Mouse (Mus musculus): ENCODE results near the gene Plekhb1. TPM values are rescaled to one million over a fixed set of nuclear protein-coding genes. Genes with fewer than 3 reads are reported as not detected.

Plekhb1 gene
- total RNA-seq, 1 experiment, result 4.4 TPM

DNA sequence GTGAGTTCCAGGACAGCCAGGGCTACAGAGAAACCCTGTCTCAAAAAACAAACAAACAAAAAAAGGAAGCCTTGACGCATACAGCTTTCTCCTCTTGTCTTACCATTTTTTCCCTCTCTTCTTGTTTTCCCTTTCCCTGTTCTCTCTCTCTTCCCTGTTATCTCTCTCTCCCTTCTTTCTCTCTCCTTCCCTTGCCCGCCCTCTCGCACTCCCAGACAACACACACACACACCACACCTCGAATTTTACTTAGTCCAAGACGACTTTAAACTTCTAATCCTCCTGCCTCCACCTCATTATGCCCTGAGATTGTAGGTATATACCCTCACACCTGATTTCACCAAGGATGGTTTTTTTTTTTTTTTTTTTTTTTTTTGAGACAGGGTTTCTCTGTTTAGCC lies 21.9 kb upstream of the Plekhb1 start:
- H3K9me3 ChIP-seq (ENCODE audit: control insufficient read depth, insufficient read depth, low read depth, low read length), result no peaks in the 10 kb centered on the region
- in situ Hi-C loops (cut with MboI; ENCODE audit: low sequenced_read_pairs in 2 of 2, unreplicated experiment in 2 of 2), result no loop called here
- no peak overlapping the region for H3K27ac ChIP-seq (ENCODE audit: insufficient read depth, low read depth, low read length, poor library complexity, severe bottlenecking)

DNA sequence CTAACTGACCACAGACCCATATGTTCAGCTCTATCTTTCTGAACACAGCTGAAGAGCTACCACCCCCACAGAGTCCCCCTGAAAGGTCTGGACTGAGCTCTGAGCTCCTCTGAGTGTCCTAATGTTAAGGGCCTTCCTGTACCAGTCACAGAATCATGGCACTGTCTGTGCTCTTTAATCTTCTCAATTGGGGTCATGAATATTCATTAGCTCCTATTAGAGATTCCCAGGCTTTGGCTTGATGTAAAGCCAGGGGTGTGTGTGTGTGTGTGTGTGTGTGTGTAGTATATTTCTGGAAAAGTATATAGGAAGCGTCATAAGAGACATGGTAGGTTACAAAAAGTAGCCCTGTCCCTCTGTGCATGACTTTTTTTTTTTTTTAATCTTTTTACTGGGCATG lies 21.0 kb upstream of the Plekhb1 start:
- TF ChIP-seq CHD2 (IDR thresholded peaks at IDR 0.05; ENCODE audit: low read depth, low read length), result no peak
- no peak for TF ChIP-seq MAFK (IDR thresholded peaks at IDR 0.05; ENCODE audit: insufficient read depth, low read depth, low read length)
- no peak for TF ChIP-seq HCFC1 (IDR thresholded peaks at IDR 0.05; ENCODE audit: borderline replicate concordance, insufficient read depth, low read length)
- no peak for TF ChIP-seq ZC3H11A (IDR thresholded peaks at IDR 0.05; ENCODE audit: borderline replicate concordance, low read depth, low read length)
- no peak for TF ChIP-seq ZNF384 (IDR thresholded peaks at IDR 0.05; ENCODE audit: low read depth, low read length)
- in situ Hi-C loops (cut with MboI; ENCODE audit: low sequenced_read_pairs in 2 of 2, unreplicated experiment in 2 of 2), result no loop called here
- H3K27ac ChIP-seq (ENCODE audit: insufficient read depth, low read depth, low read length, poor library complexity, severe bottlenecking), result no peak overlapping the region
- no peaks in the 10 kb centered on the region for H3K9me3 ChIP-seq (ENCODE audit: control insufficient read depth, insufficient read depth, low read depth, low read length)
- H3K9ac ChIP-seq (ENCODE audit: insufficient read depth, low read depth, low read length, poor library complexity, severe bottlenecking), result no peak overlapping the region
- H3K4me3 ChIP-seq (ENCODE audit: insufficient read depth in 1 of 2, low read depth in 1 of 2, low read length in 2 of 2, poor library complexity in 1 of 2, severe bottlenecking in 1 of 2), result no peak overlapping the region
- no peak for DNase-seq (ENCODE audit: low read depth, low spot score)
- peaks cover 3 to 6% of the 10 kb centered on the region in 2 experiments; a peak in 1 of 4 replicates for H3K4me1 ChIP-seq (ENCODE audit: control insufficient read depth in 2 of 2, insufficient read depth in 2 of 2, low read length in 2 of 2, poor library complexity in 1 of 2)
- H3K36me3 ChIP-seq (ENCODE audit: control insufficient read depth, insufficient read depth, low read length, poor library complexity, severe bottlenecking), result no peaks in the 10 kb centered on the region; the same call in 1 of the 2 replicates

More for the DNA sequence above, 21.9 kb upstream of the Plekhb1 start:
- H3K9ac ChIP-seq (ENCODE audit: insufficient read depth, low read depth, low read length, poor library complexity, severe bottlenecking), result no peak overlapping the region
- peaks cover 3 to 5% of the 10 kb centered on the region in 2 experiments; a peak in 1 of 4 replicates for H3K4me1 ChIP-seq (ENCODE audit: control insufficient read depth in 2 of 2, insufficient read depth in 2 of 2, low read length in 2 of 2, poor library complexity in 1 of 2)
- DNase-seq (ENCODE audit: low read depth, low spot score), result no peak
- TF ChIP-seq MAFK (IDR thresholded peaks at IDR 0.05; ENCODE audit: insufficient read depth, low read depth, low read length) (no peak), ZC3H11A (IDR thresholded peaks at IDR 0.05; ENCODE audit: borderline replicate concordance, low read depth, low read length) (no peak), HCFC1 (IDR thresholded peaks at IDR 0.05; ENCODE audit: borderline replicate concordance, insufficient read depth, low read length) (no peak), ZNF384 (IDR thresholded peaks at IDR 0.05; ENCODE audit: low read depth, low read length) (no peak), CHD2 (IDR thresholded peaks at IDR 0.05; ENCODE audit: low read depth, low read length) (no peak)
- H3K4me3 ChIP-seq (ENCODE audit: insufficient read depth in 1 of 2, low read depth in 1 of 2, low read length in 2 of 2, poor library complexity in 1 of 2, severe bottlenecking in 1 of 2), result no peak overlapping the region
- no peaks in the 10 kb centered on the region; the same call in 1 of the 2 replicates for H3K36me3 ChIP-seq (ENCODE audit: control insufficient read depth, insufficient read depth, low read length, poor library complexity, severe bottlenecking)

DNA sequence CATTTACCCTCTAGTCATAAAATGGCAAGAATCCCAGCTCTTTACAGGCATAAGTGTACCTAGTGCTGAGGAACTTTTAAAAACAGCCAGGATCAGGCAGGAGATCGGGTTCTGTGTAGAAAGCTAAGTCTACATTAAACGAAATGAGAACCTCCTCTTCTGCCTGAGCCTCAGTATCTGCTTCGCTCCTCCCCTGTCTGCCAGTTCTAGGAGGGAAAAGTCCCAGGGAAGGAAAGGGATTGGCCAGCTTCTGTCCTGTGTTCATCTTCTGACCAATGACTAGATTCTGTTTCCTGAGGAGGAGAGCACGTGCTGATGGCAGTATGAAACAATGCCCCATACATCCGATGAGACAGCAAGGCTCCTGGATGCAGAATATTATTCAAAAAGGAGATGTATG lies 18.9 kb upstream of the Plekhb1 start:
- in situ Hi-C loops (cut with MboI; ENCODE audit: low sequenced_read_pairs in 2 of 2, unreplicated experiment in 2 of 2), result no loop called here
- Histone ChIP-seq H3K4me3 (ENCODE audit: insufficient read depth in 1 of 2, low read depth in 1 of 2, low read length in 2 of 2, poor library complexity in 1 of 2, severe bottlenecking in 1 of 2) (no peak overlapping the region), H3K27ac (ENCODE audit: insufficient read depth, low read depth, low read length, poor library complexity, severe bottlenecking) (no peak overlapping the region), H3K4me1 (ENCODE audit: control insufficient read depth in 2 of 2, insufficient read depth in 2 of 2, low read length in 2 of 2, poor library complexity in 1 of 2) (peaks cover 3 to 6% of the 10 kb centered on the region in 2 experiments; a peak in 1 of 4 replicates), H3K9ac (ENCODE audit: insufficient read depth, low read depth, low read length, poor library complexity, severe bottlenecking) (no peak overlapping the region), H3K9me3 (ENCODE audit: control insufficient read depth, insufficient read depth, low read depth, low read length) (no peaks in the 10 kb centered on the region), H3K36me3 (ENCODE audit: control insufficient read depth, insufficient read depth, low read length, poor library complexity, severe bottlenecking) (peaks cover 5% of the 10 kb centered on the region; the same call in 1 of the 2 replicates)
- DNase-seq (ENCODE audit: low read depth, low spot score), result no peak
- no peak for TF ChIP-seq MAFK (IDR thresholded peaks at IDR 0.05; ENCODE audit: insufficient read depth, low read depth, low read length)
- no peak for TF ChIP-seq ZNF384 (IDR thresholded peaks at IDR 0.05; ENCODE audit: low read depth, low read length)
- TF ChIP-seq CHD2 (IDR thresholded peaks at IDR 0.05; ENCODE audit: low read depth, low read length), result no peak
- TF ChIP-seq ZC3H11A (IDR thresholded peaks at IDR 0.05; ENCODE audit: borderline replicate concordance, low read depth, low read length), result no peak
- TF ChIP-seq HCFC1 (IDR thresholded peaks at IDR 0.05; ENCODE audit: borderline replicate concordance, insufficient read depth, low read length), result no peak

DNA sequence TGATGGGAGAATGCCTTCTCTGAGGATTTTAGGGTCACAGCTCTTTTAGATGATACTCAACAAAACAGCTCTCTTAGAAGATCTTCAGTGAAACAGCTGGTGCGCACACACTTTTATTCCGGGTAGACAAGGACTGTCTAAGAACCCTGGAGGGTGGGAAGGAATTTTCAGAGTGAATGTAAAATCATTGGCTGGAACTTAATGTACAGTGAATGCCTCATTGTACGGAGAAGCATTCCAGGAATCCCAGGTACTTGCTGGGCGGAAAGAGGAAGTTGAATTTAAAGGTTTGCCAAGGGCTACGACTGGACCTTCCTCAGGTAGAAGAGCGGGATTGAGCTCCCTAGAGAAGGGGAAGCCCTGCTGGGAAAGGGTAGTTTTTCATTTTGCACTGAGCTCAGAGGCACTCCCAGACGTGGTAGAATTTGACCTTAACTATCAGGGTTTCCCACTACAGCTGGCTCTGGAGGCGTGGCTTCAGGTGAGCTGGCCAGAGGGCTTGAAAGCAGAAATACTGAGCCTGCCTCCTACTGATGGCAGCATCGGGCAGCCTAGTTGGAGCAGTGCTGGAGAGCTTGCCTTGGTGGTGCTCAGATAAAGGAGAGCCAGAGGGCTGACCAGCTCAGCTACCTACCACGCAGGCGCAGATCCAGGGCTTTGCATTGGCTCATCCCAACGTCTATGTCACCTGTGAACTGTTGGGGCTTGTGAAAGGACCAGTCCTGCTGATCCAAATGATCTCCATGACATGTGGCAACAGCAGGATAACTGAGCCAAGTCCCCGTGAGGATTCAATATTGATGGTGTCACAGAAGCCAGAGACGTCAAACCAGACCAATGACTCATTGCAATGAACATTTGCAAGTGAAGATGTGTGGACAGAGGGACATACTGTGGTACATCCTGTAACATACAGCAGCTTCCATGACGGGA lies 17.0 kb upstream of the Plekhb1 start:
- H3K9ac ChIP-seq (ENCODE audit: insufficient read depth, low read depth, low read length, poor library complexity, severe bottlenecking), result no peak overlapping the region
- no peak overlapping the region for H3K4me3 ChIP-seq (ENCODE audit: insufficient read depth in 1 of 2, low read depth in 1 of 2, low read length in 2 of 2, poor library complexity in 1 of 2, severe bottlenecking in 1 of 2)
- DNase-seq (ENCODE audit: low read depth, low spot score), result no peak
- H3K9me3 ChIP-seq (ENCODE audit: control insufficient read depth, insufficient read depth, low read depth, low read length), result no peaks in the 10 kb centered on the region
- TF ChIP-seq MAFK (IDR thresholded peaks at IDR 0.05; ENCODE audit: insufficient read depth, low read depth, low read length) (no peak), CHD2 (IDR thresholded peaks at IDR 0.05; ENCODE audit: low read depth, low read length) (no peak), HCFC1 (IDR thresholded peaks at IDR 0.05; ENCODE audit: borderline replicate concordance, insufficient read depth, low read length) (no peak), ZC3H11A (IDR thresholded peaks at IDR 0.05; ENCODE audit: borderline replicate concordance, low read depth, low read length) (no peak), ZNF384 (IDR thresholded peaks at IDR 0.05; ENCODE audit: low read depth, low read length) (no peak)
- in situ Hi-C loops (cut with MboI; ENCODE audit: low sequenced_read_pairs in 2 of 2, unreplicated experiment in 2 of 2), result no loop called here
- peaks cover 3 to 6% of the 10 kb centered on the region in 2 experiments; a peak in 1 of 4 replicates for H3K4me1 ChIP-seq (ENCODE audit: control insufficient read depth in 2 of 2, insufficient read depth in 2 of 2, low read length in 2 of 2, poor library complexity in 1 of 2)
- peaks cover 5% of the 10 kb centered on the region; the same call in 1 of the 2 replicates for H3K36me3 ChIP-seq (ENCODE audit: control insufficient read depth, insufficient read depth, low read length, poor library complexity, severe bottlenecking)
- peak overlapping the region; percentile 40; the same call in 1 of the 2 replicates for H3K27ac ChIP-seq (ENCODE audit: insufficient read depth, low read depth, low read length, poor library complexity, severe bottlenecking)
